Mouse (Mus musculus) CH12.LX (cell line): Measurements from ENCODE around the gene Tnfaip6. TPM values are rescaled to one million over a fixed set of nuclear protein-coding genes. Genes with fewer than 3 reads are reported as not detected.

Source experiments
- DNase-seq: peaks from one replicate; pipeline ENCODE4 v3.0.0-alpha.2; 2013; ENCODE audit errors: extremely low read depth
- H3K27ac ChIP-seq: 2 replicates; pipeline ENCODE4 v1.5.1; 2012; ENCODE audit warnings: low read depth, mild to moderate bottlenecking, control low read depth, moderate library complexity; ENCODE audit not compliant: insufficient read depth
- H3K27me3 ChIP-seq: replicated peaks from 2 replicates; pipeline ENCODE3; 2012; ENCODE audit warnings: inconsistent platforms
- H3K36me3 ChIP-seq, 2 experiments: replicated peaks in 1 of 2; 2 replicates each; pipeline versions ENCODE3 to v1.6.1; 2012; ENCODE audit warnings: inconsistent platforms in 1 of 2, low read length in 1 of 2, mild to moderate bottlenecking in 1 of 2, mixed read lengths in 1 of 2, moderate library complexity in 1 of 2; ENCODE audit not compliant: control insufficient read depth in 1 of 2, insufficient read depth in 1 of 2
- H3K4me1 ChIP-seq, 2 experiments: 2 replicates each; pipeline ENCODE4 v1.6.1; 2012; ENCODE audit warnings: inconsistent platforms in 1 of 2, moderate library complexity in 1 of 2; ENCODE audit not compliant: insufficient read depth in 2 of 2, control insufficient read depth in 1 of 2
- H3K4me2 ChIP-seq: 2 replicates; pipeline ENCODE4 v1.6.1; 2012; ENCODE audit warnings: low read depth, mild to moderate bottlenecking, control low read depth; ENCODE audit not compliant: poor library complexity, insufficient read depth, severe bottlenecking
- H3K4me3 ChIP-seq, 3 experiments: fragments of 150-350 bp in 1 of 3; sonication (generic) in 1 of 3; replicated peaks in 1 of 3; 2 replicates each; pipeline versions ENCODE3 to v1.5.1; 2011 to 2012; ENCODE audit warnings: low read depth in 2 of 3, low read length in 2 of 3, mild to moderate bottlenecking in 2 of 3, moderate library complexity in 2 of 3, control low read depth in 1 of 3, improper control_type of control experiment in 1 of 3, inconsistent platforms in 1 of 3, mixed read lengths in 1 of 3; ENCODE audit not compliant: poor library complexity in 1 of 3
- H3K79me2 ChIP-seq: replicated peaks from 2 replicates; pipeline ENCODE4 v1.6.1; 2012; ENCODE audit warnings: mild to moderate bottlenecking, moderate library complexity; ENCODE audit not compliant: control insufficient read depth, poor library complexity, insufficient read depth, severe bottlenecking; ENCODE audit errors: extremely low read depth
- H3K9ac ChIP-seq: 2 replicates; pipeline ENCODE4 v1.6.1; 2012; ENCODE audit warnings: low read depth, mild to moderate bottlenecking, control low read depth, moderate library complexity; ENCODE audit not compliant: insufficient read depth
- H3K9me3 ChIP-seq: replicated peaks from 2 replicates; pipeline ENCODE3; 2012; ENCODE audit warnings: low read length, inconsistent platforms, mixed read lengths
- IRF4 ChIP-seq: IDR thresholded peaks from 2 replicates; pipeline ENCODE4 v1.6.1; 2014; ENCODE audit warnings: low read depth, mild to moderate bottlenecking, inconsistent platforms, low read length, improper control_type of control experiment
- JUN ChIP-seq: IDR thresholded peaks from 2 replicates; pipeline ENCODE4 v1.6.1; 2011; ENCODE audit warnings: low read depth, mild to moderate bottlenecking, low read length, improper control_type of control experiment, moderate library complexity; ENCODE audit not compliant: insufficient read depth
- JUND ChIP-seq: conservative IDR thresholded peaks from 2 replicates; pipeline ENCODE4 v1.6.1; 2011; ENCODE audit warnings: low read depth, low read length, improper control_type of control experiment
- KAT2A ChIP-seq: IDR thresholded peaks from 2 replicates; pipeline ENCODE4 v1.6.1; 2012; ENCODE audit warnings: low read length, improper control_type of control experiment, inconsistent platforms; ENCODE audit not compliant: insufficient replicate concordance
- MAFK ChIP-seq: IDR thresholded peaks from 2 replicates; pipeline ENCODE4 v1.6.1; 2011; ENCODE audit warnings: low read length, improper control_type of control experiment; ENCODE audit not compliant: insufficient replicate concordance
- MAX ChIP-seq: IDR thresholded peaks from 2 replicates; pipeline ENCODE4 v1.6.1; 2011; ENCODE audit warnings: low read length, improper control_type of control experiment
- MAZ ChIP-seq: IDR thresholded peaks from 2 replicates; pipeline ENCODE4 v1.6.1; 2012; ENCODE audit warnings: low read depth, mild to moderate bottlenecking, inconsistent platforms, low read length, improper control_type of control experiment, moderate library complexity
- MXI1 ChIP-seq: IDR thresholded peaks from 2 replicates; pipeline ENCODE4 v1.6.1; 2011; ENCODE audit warnings: mild to moderate bottlenecking, low read depth, low read length, improper control_type of control experiment
- MYC ChIP-seq: IDR thresholded peaks from 2 replicates; pipeline ENCODE4 v1.6.1; 2011; ENCODE audit warnings: low read depth, mild to moderate bottlenecking, improper control_type of control experiment, low read length
- NRF1 ChIP-seq: IDR thresholded peaks from 2 replicates; pipeline ENCODE4 v1.6.1; 2014; ENCODE audit warnings: low read depth, mild to moderate bottlenecking, inconsistent platforms, low read length, improper control_type of control experiment, moderate library complexity
- POLR2A ChIP-seq: IDR thresholded peaks from 2 replicates; pipeline ENCODE4 v1.6.1; 2011; ENCODE audit warnings: low read depth, mild to moderate bottlenecking, improper control_type of control experiment, low read length
- POLR2AphosphoS2 ChIP-seq: IDR thresholded peaks from 2 replicates; pipeline ENCODE4 v1.6.1; 2011; ENCODE audit warnings: low read depth, low read length, improper control_type of control experiment
- RAD21 ChIP-seq: IDR thresholded peaks from 2 replicates; pipeline ENCODE4 v1.6.1; 2011; ENCODE audit warnings: low read depth, mild to moderate bottlenecking, low read length, improper control_type of control experiment, moderate library complexity
- SIN3A ChIP-seq: IDR thresholded peaks from 2 replicates; pipeline ENCODE4 v1.6.1; 2012; ENCODE audit warnings: low read length, improper control_type of control experiment, inconsistent platforms
- TBP ChIP-seq: conservative IDR thresholded peaks from 2 replicates; pipeline ENCODE4 v1.6.1; 2011; ENCODE audit warnings: low read depth, low read length, improper control_type of control experiment
- TCF12 ChIP-seq: IDR thresholded peaks from 2 replicates; pipeline ENCODE4 v1.6.1; 2014; ENCODE audit warnings: low read depth, mild to moderate bottlenecking, inconsistent platforms, low read length, improper control_type of control experiment
- USF1 ChIP-seq: IDR thresholded peaks from 2 replicates; pipeline ENCODE4 v1.6.1; 2014; ENCODE audit warnings: low read depth, mild to moderate bottlenecking, inconsistent platforms, low read length, improper control_type of control experiment
- ZC3H11A ChIP-seq: IDR thresholded peaks from 2 replicates; pipeline ENCODE4 v1.6.1; 2012; ENCODE audit warnings: low read depth, mild to moderate bottlenecking, inconsistent platforms, low read length, improper control_type of control experiment
- ZKSCAN1 ChIP-seq: IDR thresholded peaks from 2 replicates; pipeline ENCODE4 v1.6.1; 2012; ENCODE audit warnings: low read depth, inconsistent platforms, low read length, improper control_type of control experiment, borderline replicate concordance
- ZMIZ1 ChIP-seq: IDR thresholded peaks from 2 replicates; pipeline ENCODE4 v1.6.1; 2012; ENCODE audit warnings: low read depth, mild to moderate bottlenecking, inconsistent platforms, low read length, improper control_type of control experiment
- ZNF384 ChIP-seq: IDR thresholded peaks from 2 replicates; pipeline ENCODE4 v1.6.1; 2012; ENCODE audit warnings: low read depth, low read length, improper control_type of control experiment, inconsistent platforms
- dilution Hi-C: fragments of 300-500 bp; cut with MboI; formaldehyde crosslinking; loops from 2 replicates; pipeline ENCODE4 v1.14.3; 2020; ENCODE audit warnings: low sequenced_read_pairs; ENCODE audit not compliant: extremely low pct_unique_long_range_greater_than_20kb, extremely low pct_ligation_motif_present
- in situ Hi-C: fragments of 300-500 bp; cut with MboI; formaldehyde crosslinking; loops from 3 replicates; pipeline ENCODE4 v1.14.3; 2019; ENCODE audit warnings: low sequenced_read_pairs, low pct_ligation_motif_present, low pct_unique_long_range_greater_than_20kb, mixed read lengths
- polyA plus RNA-seq: library from polyadenylated mRNA; unstranded; fragments of >175 nt; gene quantifications from 2 replicates; pipeline ENCODE4 v1.2.1, GENCODE M21; 2012; ENCODE audit warnings: low read depth; ENCODE audit not compliant: insufficient read length
- total RNA-seq, 2 experiments: library from RNA; depleted of rRNA; stranded (reverse); fragments of 300-350 nt in 1 of 2; fragments of >200 nt in 1 of 2; gene quantifications; 2 replicates each; pipeline ENCODE4 v1.2.3; 2012 to 2014

Gene Tnfaip6
- total and polyA plus RNA-seq, 3 experiments, result 0.13 to 0.59 (median 0.34) TPM

GRCm38 (mm10) chr2:52070816-52071215 lies 33.0 kb downstream of the Tnfaip6 start:
- TF ChIP-seq ZC3H11A (no peak), RAD21 (no peak), JUND (no peak), MAX (no peak), MAFK (no peak), USF1 (no peak), POLR2AphosphoS2 (no peak), ZMIZ1 (no peak), IRF4 (no peak), TBP (no peak), MYC (no peak), NRF1 (no peak)
- DNase-seq, result no peak
- in situ Hi-C loops (no loop called here), dilution Hi-C loops (no loop called here)
- Histone ChIP-seq H3K36me3 (peaks cover 3 to 14% of the 10 kb centered on the region in 2 experiments), H3K9me3 (no peaks in the 10 kb centered on the region), H3K27ac (no peak overlapping the region), H3K4me2 (no peak overlapping the region), H3K9ac (no peak overlapping the region), H3K4me3 (no peak overlapping the region), H3K79me2 (peaks cover 25% of the 10 kb centered on the region), H3K27me3 (no peaks in the 10 kb centered on the region), H3K4me1 (peaks cover 0 to 18% of the 10 kb centered on the region in 2 experiments; a peak in 2 of 4 replicates)

DNA sequence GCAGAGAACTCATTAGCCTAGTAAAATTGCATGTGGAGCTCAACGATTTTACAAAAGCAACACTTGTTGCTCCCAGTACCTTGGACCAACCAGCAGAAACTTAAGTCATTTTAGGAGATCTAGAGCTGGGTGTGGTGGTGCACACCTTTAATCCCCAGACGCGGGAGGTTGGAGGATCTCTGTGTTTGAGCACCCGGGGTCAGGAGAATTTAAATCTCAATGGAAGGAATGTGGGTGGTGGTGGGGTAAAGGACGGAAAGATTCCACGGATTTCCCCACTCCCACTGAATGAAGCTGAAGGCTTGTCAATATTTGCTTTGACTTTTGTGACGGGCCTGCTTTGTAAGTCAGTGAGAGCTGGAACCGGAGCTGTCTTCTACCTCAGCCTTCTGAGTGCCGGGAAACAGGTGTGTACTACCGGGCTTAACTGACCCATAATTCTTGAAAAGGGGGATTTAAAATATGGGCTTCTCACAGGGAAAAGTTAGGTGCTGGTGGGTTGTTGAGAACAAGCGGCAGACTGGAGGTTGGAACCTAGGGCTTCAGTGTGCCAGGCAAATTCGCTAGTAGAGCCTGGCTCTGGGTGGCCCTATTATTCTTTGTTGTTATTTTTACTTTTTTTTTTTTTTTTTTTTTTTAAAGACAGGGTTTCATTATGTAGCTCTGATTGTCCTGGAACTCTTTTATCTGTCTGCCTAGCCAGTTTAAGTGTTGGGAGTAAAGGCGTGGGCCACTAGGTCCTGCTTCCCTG lies 33.6 kb downstream of the Tnfaip6 start:
- Histone ChIP-seq H3K9ac (no peak overlapping the region), H3K4me3 (no peak overlapping the region), H3K9me3 (no peaks in the 10 kb centered on the region), H3K4me1 (peaks cover 0 to 18% of the 10 kb centered on the region in 2 experiments; a peak in 2 of 4 replicates), H3K27me3 (no peaks in the 10 kb centered on the region), H3K79me2 (peaks cover 28% of the 10 kb centered on the region), H3K4me2 (no peak overlapping the region), H3K36me3 (peaks cover 3 to 20% of the 10 kb centered on the region in 2 experiments), H3K27ac (no peak overlapping the region)
- in situ Hi-C loops, result no loop called here
- DNase-seq, result no peak
- TF ChIP-seq RAD21 (no peak), MAZ (no peak), TCF12 (no peak), ZKSCAN1 (no peak), KAT2A (no peak), TBP (no peak), ZNF384 (no peak), IRF4 (no peak), JUN (no peak), SIN3A (no peak), POLR2A (no peak), MXI1 (no peak), ZMIZ1 (no peak)
- dilution Hi-C loops, result no loop called here
